8 mouse cellular contexts compared by ENCODE assay signal in genomic region chr7:122251197-122252011, GRCm38 (mm10). TPM values are rescaled to one million over a fixed set of nuclear protein-coding genes. Genes with fewer than 3 reads are reported as not detected.
A peak's percentile ranks its signal among the peaks of the same experiment; 100 is the strongest.
DNase-seq lines count a peak whose midpoint lies in the region; ATAC-seq and TF ChIP-seq lines count a peak whose summit lies in the region.

No protein-coding gene starts in this region.

- peak; percentile 64 to 76 for DNase-seq in CD8-positive naive resting alpha-beta T cell, adult 2 months (ENCODE audit: low read depth in 2 of 2, low spot score in 2 of 2)
- DNase-seq in c-Kit-positive CD71-negative TER-119-negative erythroid progenitor cells, embryonic 14.5 days (ENCODE audit: low read depth) = peak; percentile 74
- DNase-seq in heart, postnatal 0 days (ENCODE audit: low spot score) = peak; percentile 58
- peak; percentile 65 to 83 for DNase-seq in kidney, postnatal 36 days
- DNase-seq in telencephalon, adult 2 months (ENCODE audit: low read depth, low spot score) = peak; percentile 83

- no peak overlapping the region for H3K27ac ChIP-seq in forebrain, embryonic 12.5 days
- no peak overlapping the region for H3K27ac ChIP-seq in heart, postnatal 0 days (ENCODE audit: low read depth)
- H3K27ac ChIP-seq in liver, embryonic 16.5 days (ENCODE audit: low read length) = no peak overlapping the region
- no peak overlapping the region for H3K27ac ChIP-seq in neural tube, embryonic 13.5 days (replicated peaks)

- 27% methylated on average over 21 of the region's 21 CpGs for WGBS in forebrain, embryonic 12.5 days
- 24% methylated on average over 21 of the region's 21 CpGs for WGBS in heart, postnatal 0 days
- WGBS in liver, embryonic 16.5 days (ENCODE audit: insufficient replicate concordance) = 21% methylated on average over 21 of the region's 21 CpGs
- 28% methylated on average over 21 of the region's 21 CpGs for WGBS in neural tube, embryonic 13.5 days

- peak; percentile 65; the same call in 1 of the 2 replicates for ATAC-seq in forebrain, embryonic 12.5 days (ENCODE audit: low FRiP score)
- peak; percentile 49 for ATAC-seq in heart, postnatal 0 days (ENCODE audit: insufficient read depth, low read depth)
- peak; percentile 13; the same call in 1 of the 2 replicates for ATAC-seq in liver, embryonic 16.5 days (ENCODE audit: low read depth)
- ATAC-seq in neural tube, embryonic 13.5 days (ENCODE audit: low read depth) = peak; percentile 85

- peak; percentile 54 for TF ChIP-seq CTCF in heart, postnatal 0 days (IDR thresholded peaks at IDR 0.05; ENCODE audit: low read depth)

- H3K4me2 ChIP-seq in forebrain, embryonic 12.5 days = peak overlapping the region; percentile 37
- no peak overlapping the region; the same call in 1 of the 2 replicates for H3K4me2 ChIP-seq in heart, postnatal 0 days (ENCODE audit: low read depth, low read length)
- no peak overlapping the region for H3K4me2 ChIP-seq in liver, embryonic 16.5 days (ENCODE audit: low read depth, low read length)
- H3K4me2 ChIP-seq in neural tube, embryonic 13.5 days = peak overlapping the region; percentile 32

- no peak for TF ChIP-seq EP300 in heart, postnatal 0 days (IDR thresholded peaks at IDR 0.05; ENCODE audit: low read depth)

- H3K36me3 ChIP-seq in forebrain, embryonic 12.5 days (replicated peaks) = no peaks in the 10 kb centered on the region
- no peaks in the 10 kb centered on the region for H3K36me3 ChIP-seq in heart, postnatal 0 days (replicated peaks; ENCODE audit: control insufficient read depth, insufficient read depth, low read length)
- no peaks in the 10 kb centered on the region for H3K36me3 ChIP-seq in liver, embryonic 16.5 days (ENCODE audit: control insufficient read depth, insufficient read depth)
- H3K36me3 ChIP-seq in neural tube, embryonic 13.5 days = no peaks in the 10 kb centered on the region

- no peak overlapping the region for H3K4me3 ChIP-seq in forebrain, embryonic 12.5 days (replicated peaks)
- no peak overlapping the region for H3K4me3 ChIP-seq in heart, postnatal 0 days (ENCODE audit: low read depth, low read length)
- no peak overlapping the region for H3K4me3 ChIP-seq in liver, embryonic 16.5 days (ENCODE audit: low read depth, low read length)
- no peak overlapping the region for H3K4me3 ChIP-seq in neural tube, embryonic 13.5 days

- no peaks in the 10 kb centered on the region for H3K27me3 ChIP-seq in forebrain, embryonic 12.5 days
- H3K27me3 ChIP-seq in heart, postnatal 0 days (ENCODE audit: control insufficient read depth, insufficient read depth, low read length) = no peaks in the 10 kb centered on the region
- H3K27me3 ChIP-seq in liver, embryonic 16.5 days (ENCODE audit: control insufficient read depth, insufficient read depth, low read depth, low read length) = no peaks in the 10 kb centered on the region
- H3K27me3 ChIP-seq in neural tube, embryonic 13.5 days = no peaks in the 10 kb centered on the region

- H3K9me3 ChIP-seq in forebrain, embryonic 12.5 days = no peaks in the 10 kb centered on the region
- no peaks in the 10 kb centered on the region for H3K9me3 ChIP-seq in heart, postnatal 0 days (replicated peaks; ENCODE audit: control insufficient read depth, low read length)
- H3K9me3 ChIP-seq in liver, embryonic 16.5 days (replicated peaks; ENCODE audit: control insufficient read depth, low read length) = no peaks in the 10 kb centered on the region
- H3K9me3 ChIP-seq in neural tube, embryonic 13.5 days = no peaks in the 10 kb centered on the region

- H3K9ac ChIP-seq in forebrain, embryonic 12.5 days = no peak overlapping the region
- H3K9ac ChIP-seq in heart, postnatal 0 days (replicated peaks; ENCODE audit: low read depth, low read length) = no peak overlapping the region
- H3K9ac ChIP-seq in liver, embryonic 16.5 days (ENCODE audit: low read depth, low read length) = no peak overlapping the region
- no peak overlapping the region for H3K9ac ChIP-seq in neural tube, embryonic 13.5 days

- 0 out of 2 replicates have a peak, but pooled peaks cover 3% of the 10 kb centered on the region for H3K4me1 ChIP-seq in forebrain, embryonic 12.5 days
- no peaks in the 10 kb centered on the region for H3K4me1 ChIP-seq in heart, postnatal 0 days (ENCODE audit: control insufficient read depth, insufficient read depth)
- H3K4me1 ChIP-seq in liver, embryonic 16.5 days (ENCODE audit: control insufficient read depth, low read depth, low read length) = no peaks in the 10 kb centered on the region
- no peaks in the 10 kb centered on the region for H3K4me1 ChIP-seq in neural tube, embryonic 13.5 days (replicated peaks)

RNA-seq across cellular contexts. Expression of gene Chp2, which starts 32.1 kb away (rescaled TPM):
- 0.29 and 0.67 TPM in 2 replicates for polyA plus RNA-seq in forebrain, embryonic 12.5 days (2016; fragmentation: Nextera tagmentation; extraction: Ambion mirVana)
- total RNA-seq in heart, postnatal 0 days (2014; rRNA removed; ENCODE audit: low replicate concordance) = 5.2 TPM in 1 of 2 replicates, not detected in the other
- 0.38 and 0.63 TPM in 2 replicates for polyA plus RNA-seq in heart, postnatal 0 days (2015; fragmentation: Nextera tagmentation; extraction: Ambion mirVana)
- 3.1 TPM in 2 replicates for polyA plus RNA-seq in liver, embryonic 16.5 days (2015; fragmentation: Nextera tagmentation; extraction: Ambion mirVana)
- polyA plus RNA-seq in neural tube, embryonic 13.5 days (2015; fragmentation: Nextera tagmentation; extraction: Ambion mirVana) = 1.1 and 1.2 TPM in 2 replicates

RNA-seq across cellular contexts. Expression of gene Prkcb, which starts 37.1 kb away (rescaled TPM):
- polyA plus RNA-seq in forebrain, embryonic 12.5 days (2016; fragmentation: Nextera tagmentation; extraction: Ambion mirVana) = 18.5 and 20.5 TPM in 2 replicates
- 1.9 and 6.9 TPM in 2 replicates for total RNA-seq in heart, postnatal 0 days (2014; rRNA removed; ENCODE audit: low replicate concordance)
- polyA plus RNA-seq in heart, postnatal 0 days (2015; fragmentation: Nextera tagmentation; extraction: Ambion mirVana) = 1.1 and 1.5 TPM in 2 replicates
- 4.7 and 4.8 TPM in 2 replicates for polyA plus RNA-seq in liver, embryonic 16.5 days (2015; fragmentation: Nextera tagmentation; extraction: Ambion mirVana)
- 52.9 and 60.9 TPM in 2 replicates for polyA plus RNA-seq in neural tube, embryonic 13.5 days (2015; fragmentation: Nextera tagmentation; extraction: Ambion mirVana)

Comparison
In these comparisons a context has a peak if more than half of its experiments do, and no peak if none do; other contexts are left out.
1. ATAC-seq: peak in every context shown above with its lines; median percentile 85 in neural tube, embryonic 13.5 days; 65 in forebrain, embryonic 12.5 days; 49 in heart, postnatal 0 days; 13 in liver, embryonic 16.5 days.
2. H3K4me2 ChIP-seq: peak in forebrain, embryonic 12.5 days (single experiment) and neural tube, embryonic 13.5 days (single experiment); none in heart, postnatal 0 days (single experiment) and liver, embryonic 16.5 days (single experiment).
3. Peak in every context shown above with its lines, with median percentiles within 50 percentile points of each other: DNase-seq.